Mouse (Mus musculus) megakaryocyte-erythroid progenitor cell, adult 5-6 weeks (primary cell): ENCODE measurements around the gene Rhbdl1. TPM values are rescaled to one million over a fixed set of nuclear protein-coding genes. Genes with fewer than 3 reads are reported as not detected.
"Not testable (repeated sequence)": the region's sequence is repeated elsewhere in the genome, so short reads cannot be mapped to it uniquely, and the experiment has no call there.

ENCODE experiments used
- ATAC-seq: replicated peaks from 2 replicates; pipeline ENCODE4 v1.8.0; 2016; ENCODE audit warnings: mild to moderate bottlenecking, inconsistent platforms; ENCODE audit not compliant: severe bottlenecking, poor library complexity, low FRiP score, low TSS enrichment
- total RNA-seq, 2 experiments: library from RNA; stranded (forward) in 1 of 2; stranded (reverse) in 1 of 2; fragments of 200-1000, 215-1000 nt in 1 of 2; fragments of >200 nt in 1 of 2; fragmentation: Nextera tagmentation in 1 of 2; gene quantifications; 2 replicates each; pipeline ENCODE4 v1.2.3; 2014 to 2017

The Rhbdl1 gene
- total RNA-seq, 2 experiments from 2014 or later, result 0.47 to 0.50 TPM

GRCm38 (mm10) chr17:25874148-25874720 lies 37.1 kb upstream of the Rhbdl1 start:
- ATAC-seq, result no peak

GRCm38 (mm10) chr17:25873405-25874147 lies 36.5 kb upstream of the Rhbdl1 start:
- no peak for ATAC-seq

GRCm38 (mm10) chr17:25872676-25873075 lies 35.6 kb upstream of the Rhbdl1 start:
- no peak for ATAC-seq

- not testable (repeated sequence) for ATAC-seq
These were observed 34.5 kb upstream of the Rhbdl1 start for GRCm38 (mm10) chr17:25871566-25871965.

- ATAC-seq, result no peak
These were observed 32.9 kb upstream of the Rhbdl1 start for GRCm38 (mm10) chr17:25869954-25870353.

- no peak for ATAC-seq
These were observed 32.4 kb upstream of the Rhbdl1 start for GRCm38 (mm10) chr17:25869498-25869897.

GRCm38 (mm10) chr17:25868601-25869191 lies 31.6 kb upstream of the Rhbdl1 start, which contains the start of gene Mcrip2:
Gene Mcrip2, minus strand, starts transcription at chr17:25868764.
- peak; percentile 77 for ATAC-seq

- ATAC-seq, result no peak; the same call in 1 of the 2 replicates
These were observed 30.9 kb upstream of the Rhbdl1 start for GRCm38 (mm10) chr17:25867836-25868600.

- ATAC-seq, result peak; percentile 42; the same call in 1 of the 2 replicates
These were observed 30.4 kb upstream of the Rhbdl1 start for GRCm38 (mm10) chr17:25867509-25867835.

GRCm38 (mm10) chr17:25866172-25866571 lies 29.1 kb upstream of the Rhbdl1 start:
- ATAC-seq, result no peak

- no peak for ATAC-seq
These were observed 28.2 kb upstream of the Rhbdl1 start for GRCm38 (mm10) chr17:25865288-25865687.

- no peak for ATAC-seq
These were observed 27.2 kb upstream of the Rhbdl1 start for GRCm38 (mm10) chr17:25864311-25864710.

- no peak for ATAC-seq
These were observed 26.6 kb upstream of the Rhbdl1 start for GRCm38 (mm10) chr17:25863681-25864080.

GRCm38 (mm10) chr17:25861704-25862612 lies 24.9 kb upstream of the Rhbdl1 start:
- no peak for ATAC-seq

GRCm38 (mm10) chr17:25860832-25861703 lies 24.0 kb upstream of the Rhbdl1 start, which contains the start of gene Wdr90:
Gene Wdr90, minus strand, starts transcription at chr17:25861501.
- peak; percentile 93 for ATAC-seq

GRCm38 (mm10) chr17:25860229-25860628 lies 23.1 kb upstream of the Rhbdl1 start:
- ATAC-seq, result no peak

- ATAC-seq, result peak; percentile 90
These were observed 7.4 kb upstream of the Rhbdl1 start, which contains the start of gene Rhot2 for GRCm38 (mm10) chr17:25844396-25844901. Gene Rhot2, minus strand, starts transcription at chr17:25844851.
